Mouse (Mus musculus) layer of hippocampus, adult 9-11 months (tissue): ENCODE measurements around the gene Gm20388.

ENCODE experiments used
- DNase-seq: peaks from one replicate; pipeline ENCODE4 v3.0.0; 2022

The Gm20388 gene

DNA sequence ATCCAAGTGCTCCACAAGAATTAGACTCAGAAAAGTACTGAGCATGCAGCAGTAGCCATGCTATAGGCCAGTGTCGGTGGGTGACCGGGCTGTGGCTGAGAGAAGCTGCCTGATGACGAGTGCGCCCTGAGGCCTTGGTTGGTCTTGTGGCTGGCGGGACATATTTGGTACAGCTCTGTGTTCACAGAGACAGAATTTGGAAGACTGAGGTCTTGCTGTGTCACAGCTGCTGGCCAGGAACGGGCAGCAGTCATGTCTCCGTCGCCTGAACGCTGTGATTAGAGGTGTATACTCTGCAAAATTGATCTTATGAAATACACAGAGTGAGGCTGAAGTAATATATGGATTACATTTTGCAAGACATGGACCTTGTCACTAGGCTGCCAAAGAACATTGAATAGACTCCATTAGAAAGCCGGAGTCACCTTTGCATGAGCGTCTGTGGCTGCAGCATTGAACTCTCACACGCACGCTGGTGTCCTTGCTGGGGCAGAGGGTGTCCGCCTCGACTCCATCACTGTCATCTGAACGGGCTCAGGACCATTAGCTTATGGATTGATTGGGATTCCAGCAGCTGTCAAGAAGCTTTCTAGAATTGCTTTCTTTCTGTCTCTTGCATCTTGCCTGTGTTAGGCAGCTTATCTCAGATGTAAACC, 5.7 kb downstream of the Gm20388 start:
- no peak for DNase-seq

- no peak for DNase-seq
These were observed 6.8 kb downstream of the Gm20388 start for GRCm38 (mm10) chr8:119917415-119917814.

- DNase-seq = no peak
These were observed 7.5 kb downstream of the Gm20388 start for GRCm38 (mm10) chr8:119918155-119918567.

- DNase-seq = no peak
These were observed 12.6 kb downstream of the Gm20388 start for GRCm38 (mm10) chr8:119923259-119923658.

GRCm38 (mm10) chr8:119925428-119925827, 14.8 kb downstream of the Gm20388 start:
- DNase-seq = no peak

DNA sequence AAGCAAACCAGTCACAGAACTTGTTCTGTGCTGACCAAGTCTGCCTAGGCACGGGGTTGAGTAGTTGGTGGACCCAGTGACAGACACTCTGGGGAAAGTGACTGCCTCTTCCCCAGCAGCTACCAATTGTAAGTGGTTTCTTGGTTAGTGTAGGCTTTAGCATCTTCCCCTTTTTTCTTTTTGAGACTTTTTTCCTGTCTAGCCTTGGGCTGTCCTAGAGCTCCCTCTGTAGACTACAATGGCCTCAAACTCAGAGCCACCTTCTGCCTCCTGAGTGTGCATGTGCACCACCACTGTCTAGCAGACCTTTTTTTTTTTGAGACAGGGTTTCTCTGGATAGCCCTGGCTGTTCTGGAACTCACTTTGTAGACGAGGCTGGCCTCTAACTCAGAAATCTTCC, 15.8 kb downstream of the Gm20388 start:
- no peak for DNase-seq

- no peak for DNase-seq
These were observed 16.9 kb downstream of the Gm20388 start for GRCm38 (mm10) chr8:119927422-119928092.

GRCm38 (mm10) chr8:119931317-119931716, 20.7 kb downstream of the Gm20388 start:
- no peak for DNase-seq

GRCm38 (mm10) chr8:119933681-119934080, 23.0 kb downstream of the Gm20388 start:
- no peak for DNase-seq

- DNase-seq = no peak
These were observed 24.9 kb downstream of the Gm20388 start for GRCm38 (mm10) chr8:119935541-119935940.

GRCm38 (mm10) chr8:119938481-119938880, 27.8 kb downstream of the Gm20388 start:
- DNase-seq = no peak

DNA sequence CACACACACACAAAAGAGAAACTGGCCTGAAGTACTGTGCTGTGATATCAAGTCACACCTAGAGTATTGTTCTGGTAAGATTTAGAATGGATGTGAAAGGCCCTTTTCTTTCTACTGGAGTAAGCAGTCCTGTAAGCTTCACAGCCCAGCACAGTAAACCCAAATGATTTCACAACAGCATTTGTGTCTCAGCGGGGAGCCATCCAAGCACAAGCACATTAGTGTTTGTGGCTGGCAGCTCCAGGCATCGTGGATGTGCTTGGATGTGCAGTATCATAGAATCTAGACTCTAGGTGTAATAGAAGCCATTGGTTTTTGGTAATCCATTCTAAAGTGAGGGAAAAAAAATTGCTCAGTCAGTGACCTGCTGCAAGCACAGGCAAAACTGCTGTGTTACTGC, 28.7 kb downstream of the Gm20388 start:
- DNase-seq = no peak

DNA sequence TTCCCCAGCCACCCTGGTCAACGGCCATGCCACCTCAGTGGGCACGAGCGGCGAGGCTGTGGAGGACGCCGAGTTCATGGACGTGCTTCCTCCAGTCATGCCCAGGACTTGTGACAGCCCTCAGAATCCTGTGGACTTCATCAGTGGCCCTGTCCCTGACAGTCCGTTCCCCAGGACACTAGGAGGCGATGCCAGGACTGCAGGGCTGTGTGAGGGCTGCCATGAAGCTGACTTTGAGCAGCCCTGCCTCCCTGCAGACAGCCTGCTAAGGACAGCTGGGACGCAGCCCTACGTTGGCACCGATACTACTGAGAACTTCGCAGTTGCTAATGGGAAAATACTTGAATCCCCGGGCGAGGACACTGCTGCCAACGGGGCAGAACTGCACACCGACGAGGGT, 30.8 kb downstream of the Gm20388 start:
- DNase-seq = peak; percentile 34

GRCm38 (mm10) chr8:119943616-119944015, 33.0 kb downstream of the Gm20388 start:
- DNase-seq = no peak

- DNase-seq = peak; percentile 69
These were observed 33.6 kb downstream of the Gm20388 start for GRCm38 (mm10) chr8:119944096-119944811.

- no peak for DNase-seq
These were observed 35.8 kb downstream of the Gm20388 start for GRCm38 (mm10) chr8:119946326-119946865.

DNA sequence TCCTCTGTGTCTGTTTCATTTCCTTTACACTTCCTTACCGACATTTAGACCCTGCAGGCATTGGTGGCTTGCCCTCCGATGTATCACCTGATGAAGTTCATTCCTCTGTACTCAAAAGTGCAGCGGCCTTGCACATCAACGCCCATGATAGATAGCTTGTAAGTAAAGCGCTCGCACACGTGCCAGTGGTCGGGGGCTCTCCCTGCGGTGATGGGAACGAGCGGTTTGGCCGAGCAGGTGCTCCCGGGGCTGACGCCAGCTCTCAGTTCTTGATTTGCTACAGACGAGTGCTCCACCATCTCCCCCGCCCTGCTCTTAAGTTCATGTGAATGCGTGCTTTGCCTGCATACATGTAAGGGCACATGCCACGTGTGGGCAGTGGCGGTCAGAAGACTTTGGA, 37.0 kb downstream of the Gm20388 start:
- DNase-seq = no peak

DNA sequence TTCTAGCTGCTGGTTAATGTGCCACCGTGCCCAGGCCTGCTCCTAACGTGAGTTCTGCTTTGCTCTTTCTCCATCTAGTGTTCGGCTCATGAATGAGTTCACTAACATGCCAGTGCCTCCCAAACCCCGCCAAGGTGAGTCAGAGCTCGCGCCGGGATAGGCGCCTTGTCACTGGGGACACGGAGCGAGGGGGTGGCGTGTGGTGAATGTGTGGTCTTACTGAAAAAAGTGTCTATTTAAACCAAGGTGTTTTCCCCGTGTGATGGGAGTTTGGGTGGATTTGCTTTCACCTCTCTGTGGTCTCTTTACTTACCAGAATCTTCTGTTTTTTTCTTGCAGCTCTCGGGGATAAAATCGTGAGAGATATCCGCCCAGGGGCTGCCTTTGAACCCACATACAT, 37.7 kb downstream of the Gm20388 start:
- no peak for DNase-seq

DNA sequence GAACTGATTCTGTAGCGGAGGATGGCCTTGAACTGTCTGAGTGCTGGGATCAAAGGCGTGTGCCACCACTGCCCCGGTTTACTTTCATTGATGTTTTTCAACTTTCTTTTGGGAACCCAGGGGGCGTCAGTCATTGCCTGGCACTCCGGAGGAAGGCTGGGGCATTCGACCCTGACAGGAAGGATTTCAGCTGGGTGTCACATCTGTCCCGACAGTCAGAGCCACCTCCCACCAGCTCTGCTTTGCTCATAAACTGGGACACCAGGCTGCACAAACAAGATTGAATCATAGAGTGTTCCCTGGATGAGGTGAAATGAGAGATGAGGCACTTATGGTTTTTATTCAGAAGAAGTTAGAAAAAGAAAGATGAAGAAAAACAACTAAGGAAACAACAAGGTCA, 41.6 kb downstream of the Gm20388 start:
- DNase-seq = no peak

- DNase-seq = peak; percentile 79
These were observed 42.1 kb downstream of the Gm20388 start for GRCm38 (mm10) chr8:119952747-119953146.

DNA sequence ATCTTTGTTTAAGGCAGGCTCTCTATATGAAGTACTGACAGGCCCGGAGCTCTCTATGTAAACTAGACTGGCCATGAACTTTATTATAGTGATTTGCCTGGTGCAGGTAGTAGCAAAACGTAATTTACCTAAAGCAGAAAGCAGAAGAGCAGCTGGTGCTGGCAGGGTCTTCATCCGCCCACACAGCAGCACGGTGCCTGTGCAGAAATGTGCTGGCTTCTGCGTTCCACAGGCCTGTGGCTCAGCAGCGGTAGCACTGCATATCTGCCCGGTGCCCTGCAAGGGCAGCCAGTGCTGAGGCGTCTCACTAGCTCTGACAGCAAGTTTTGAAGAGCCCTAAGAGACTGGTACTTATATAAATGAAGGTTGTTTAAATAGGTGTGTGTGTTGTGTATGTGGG, 44.7 kb downstream of the Gm20388 start:
- peak; percentile 40 for DNase-seq

DNA sequence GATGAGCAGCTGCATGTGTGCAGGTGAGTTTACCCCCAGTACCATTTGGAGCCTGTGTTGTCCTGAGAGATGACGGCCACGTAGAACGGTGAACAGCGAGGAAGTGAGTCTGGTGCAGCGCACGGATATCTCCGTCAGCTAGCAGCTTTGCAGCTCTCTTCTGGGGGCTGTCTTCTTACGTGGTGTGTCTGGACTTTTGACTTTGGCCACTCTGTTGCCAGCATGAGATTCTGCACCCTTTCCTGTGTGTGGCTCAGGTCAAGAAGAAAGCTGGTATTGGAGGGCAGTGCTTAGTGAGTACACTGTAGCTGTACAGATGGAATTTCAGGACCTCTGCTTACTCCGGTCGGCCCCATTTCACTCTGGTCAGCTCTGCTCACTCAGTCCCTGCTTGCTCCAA, 47.4 kb downstream of the Gm20388 start:
- DNase-seq = no peak

DNA sequence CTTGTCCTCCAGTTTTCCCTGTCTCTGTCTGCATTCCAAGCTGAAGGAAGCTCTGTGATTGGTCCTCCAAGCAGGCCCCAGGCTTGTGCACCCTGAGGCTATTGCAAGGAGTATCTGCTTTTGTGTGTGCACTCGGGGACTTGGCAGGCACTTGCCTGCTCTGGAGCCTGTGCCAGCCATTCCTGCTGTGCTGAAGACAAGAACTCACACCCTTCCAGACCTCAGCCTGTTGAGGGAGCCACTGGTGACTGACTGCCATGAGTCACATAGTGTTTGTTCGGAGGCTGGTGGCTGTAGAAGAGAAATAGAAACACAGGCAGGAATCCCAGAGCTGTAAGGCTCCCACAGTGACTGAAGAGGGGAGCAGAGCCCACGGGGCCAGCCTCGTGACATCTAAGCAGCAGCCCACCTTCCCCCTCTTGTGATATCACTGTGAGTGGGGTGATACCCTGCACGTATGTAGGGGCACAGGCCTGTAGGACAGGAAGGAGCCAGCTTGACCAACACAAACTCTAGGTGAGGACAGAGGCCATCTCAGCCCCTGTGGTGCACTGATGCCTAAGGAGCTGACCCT, 50.0 kb downstream of the Gm20388 start:
- peak; percentile 67 for DNase-seq
